Mouse (Mus musculus): ENCODE results near the gene Crebrf. TPM values are rescaled to one million over a fixed set of nuclear protein-coding genes. Genes with fewer than 3 reads are reported as not detected.

Crebrf gene
- total and polyA plus RNA-seq, 3 experiments, result 1.3 to 3.8 TPM; not detected in 1

- H3K36me3 ChIP-seq (ENCODE audit: control insufficient read depth in 1 of 2, insufficient read depth in 2 of 2, low read length in 2 of 2), result peaks cover 6 to 12% of the 10 kb centered on the region in 2 experiments; a peak in 3 of 4 replicates
- TF ChIP-seq ZKSCAN1 (IDR thresholded peaks at IDR 0.05; ENCODE audit: low read depth, low read length), result no peak
- no peaks in the 10 kb centered on the region for H3K79me2 ChIP-seq (ENCODE audit: control insufficient read depth, insufficient read depth, low read length, poor library complexity)
- peaks cover 4% of the 10 kb centered on the region in 2 experiments; a peak in 3 of 4 replicates for H3K4me1 ChIP-seq (ENCODE audit: control insufficient read depth in 1 of 2, insufficient read depth in 2 of 2, low read length in 2 of 2)
- DNase-seq (ENCODE audit: low read depth, low spot score), result no peak
- no peak overlapping the region for H3K4me3 ChIP-seq (ENCODE audit: control insufficient read depth in 1 of 2, insufficient read depth in 1 of 2, low read depth in 2 of 2, low read length in 2 of 2)
- no peak overlapping the region for H3K9ac ChIP-seq (ENCODE audit: control insufficient read depth, low read depth, low read length, poor library complexity, severe bottlenecking)
- H3K27ac ChIP-seq (ENCODE audit: control insufficient read depth, low read depth, low read length), result no peak overlapping the region
- no peaks in the 10 kb centered on the region for H3K9me3 ChIP-seq (replicated peaks; ENCODE audit: insufficient read depth, low read length)
- H3K27me3 ChIP-seq (ENCODE audit: control insufficient read depth in 1 of 2, insufficient read depth in 2 of 2, low read length in 2 of 2), result no peaks in the 10 kb centered on the region
These were observed 15.4 kb upstream of the Crebrf start for GRCm38 (mm10) chr17:26699819-26700616.

GRCm38 (mm10) chr17:26701565-26701964 is 13.9 kb upstream of the Crebrf start:
- Histone ChIP-seq H3K9ac (ENCODE audit: control insufficient read depth, low read depth, low read length, poor library complexity, severe bottlenecking) (no peak overlapping the region), H3K79me2 (ENCODE audit: control insufficient read depth, insufficient read depth, low read length, poor library complexity) (no peaks in the 10 kb centered on the region), H3K27me3 (ENCODE audit: control insufficient read depth in 1 of 2, insufficient read depth in 2 of 2, low read length in 2 of 2) (no peaks in the 10 kb centered on the region), H3K27ac (ENCODE audit: control insufficient read depth, low read depth, low read length) (no peak overlapping the region), H3K4me1 (ENCODE audit: control insufficient read depth in 1 of 2, insufficient read depth in 2 of 2, low read length in 2 of 2) (peaks cover 4 to 9% of the 10 kb centered on the region in 2 experiments), H3K36me3 (ENCODE audit: control insufficient read depth in 1 of 2, insufficient read depth in 2 of 2, low read length in 2 of 2) (peaks cover 10 to 12% of the 10 kb centered on the region in 2 experiments), H3K4me3 (ENCODE audit: control insufficient read depth in 1 of 2, insufficient read depth in 1 of 2, low read depth in 2 of 2, low read length in 2 of 2) (no peak overlapping the region), H3K9me3 (replicated peaks; ENCODE audit: insufficient read depth, low read length) (no peaks in the 10 kb centered on the region)
- TF ChIP-seq POLR2AphosphoS5 (IDR thresholded peaks at IDR 0.05; ENCODE audit: borderline replicate concordance, low read depth, low read length) (0 out of 2 replicates have a peak, but pooled peaks have one; percentile 15), HCFC1 (IDR thresholded peaks at IDR 0.05; ENCODE audit: low read depth, low read length) (no peak), MAX (IDR thresholded peaks at IDR 0.05; ENCODE audit: low read length) (no peak)
- DNase-seq (ENCODE audit: low read depth, low spot score), result no peak

GRCm38 (mm10) chr17:26702621-26703020 is 12.8 kb upstream of the Crebrf start:
- TF ChIP-seq MXI1 (IDR thresholded peaks at IDR 0.05; ENCODE audit: low read depth, low read length) (no peak), USF1 (IDR thresholded peaks at IDR 0.05; ENCODE audit: low read depth, low read length) (no peak), TBP (IDR thresholded peaks at IDR 0.05; ENCODE audit: low read depth, low read length) (no peak), ETS1 (IDR thresholded peaks at IDR 0.05; ENCODE audit: low read depth, low read length) (no peak), MAX (IDR thresholded peaks at IDR 0.05; ENCODE audit: low read length) (no peak), SIN3A (IDR thresholded peaks at IDR 0.05; ENCODE audit: low read length) (no peak)
- DNase-seq (ENCODE audit: low read depth, low spot score), result no peak
- Histone ChIP-seq H3K27ac (ENCODE audit: control insufficient read depth, low read depth, low read length) (no peak overlapping the region), H3K4me3 (ENCODE audit: control insufficient read depth in 1 of 2, insufficient read depth in 1 of 2, low read depth in 2 of 2, low read length in 2 of 2) (no peak overlapping the region), H3K9ac (ENCODE audit: control insufficient read depth, low read depth, low read length, poor library complexity, severe bottlenecking) (no peak overlapping the region), H3K9me3 (replicated peaks; ENCODE audit: insufficient read depth, low read length) (no peaks in the 10 kb centered on the region), H3K36me3 (ENCODE audit: control insufficient read depth in 1 of 2, insufficient read depth in 2 of 2, low read length in 2 of 2) (peaks cover 11 to 13% of the 10 kb centered on the region in 2 experiments), H3K4me1 (ENCODE audit: control insufficient read depth in 1 of 2, insufficient read depth in 2 of 2, low read length in 2 of 2) (peaks cover 4 to 16% of the 10 kb centered on the region in 2 experiments), H3K79me2 (ENCODE audit: control insufficient read depth, insufficient read depth, low read length, poor library complexity) (no peaks in the 10 kb centered on the region), H3K27me3 (ENCODE audit: control insufficient read depth in 1 of 2, insufficient read depth in 2 of 2, low read length in 2 of 2) (no peaks in the 10 kb centered on the region)

Measured in MEL (cell line).